8 mouse cellular contexts compared by ENCODE assay signal in genomic region chr12:28974571-28975041, GRCm38 (mm10).
DNase-seq lines count a peak whose midpoint lies in the region; ATAC-seq and TF ChIP-seq lines count a peak whose summit lies in the region.

No protein-coding gene starts in this region.

- H3K9ac ChIP-seq in liver, postnatal 0 days (replicated peaks), result no peak overlapping the region
- no peak overlapping the region for H3K9ac ChIP-seq in liver, embryonic 12.5 days

- no peak overlapping the region for H3K27ac ChIP-seq in liver, postnatal 0 days (ENCODE audit: low read depth)
- no peak overlapping the region for H3K27ac ChIP-seq in liver, embryonic 12.5 days
- no peak overlapping the region for H3K27ac ChIP-seq in small intestine, adult 2 months (ENCODE audit: insufficient read depth, low read depth, low read length)

- DNase-seq in liver, postnatal 0 days, result no peak
- peak; percentile 49 for DNase-seq in adrenal gland, postnatal 25 days
- peak; percentile 62 to 87 for DNase-seq in frontal cortex, postnatal 36 days (ENCODE audit: low spot score in 2 of 2)
- peak; percentile 72 to 95 for DNase-seq in left cerebral cortex, postnatal 25 days (ENCODE audit: low spot score in 2 of 2)
- no peak for DNase-seq in heart, postnatal 36 days
- no peak for DNase-seq in cerebellum, adult 11-12 months

- no peak overlapping the region for H3K4me2 ChIP-seq in liver, postnatal 0 days (ENCODE audit: low read depth, low read length)
- no peak overlapping the region for H3K4me2 ChIP-seq in liver, embryonic 12.5 days

- no peaks in the 10 kb centered on the region for H3K9me3 ChIP-seq in liver, postnatal 0 days (ENCODE audit: low read length)
- no peaks in the 10 kb centered on the region for H3K9me3 ChIP-seq in liver, embryonic 12.5 days (replicated peaks)

- H3K4me1 ChIP-seq in liver, postnatal 0 days (ENCODE audit: insufficient read depth), result no peaks in the 10 kb centered on the region
- no peaks in the 10 kb centered on the region for H3K4me1 ChIP-seq in liver, embryonic 12.5 days
- H3K4me1 ChIP-seq in small intestine, adult 2 months (ENCODE audit: control insufficient read depth, insufficient read depth, insufficient read length, low read length), result no peaks in the 10 kb centered on the region

- no peak for TF ChIP-seq POLR2A in small intestine, adult 2 months (IDR thresholded peaks at IDR 0.05; ENCODE audit: low read depth, low read length)

- WGBS in liver, postnatal 0 days (ENCODE audit: insufficient replicate concordance), result 73% methylated on average over 6 of the region's 6 CpGs
- WGBS in liver, embryonic 12.5 days (ENCODE audit: insufficient replicate concordance), result 66% methylated on average over 6 of the region's 6 CpGs
- WGBS in small intestine, adult 2 months, result 74% methylated on average over 6 of the region's 6 CpGs

- no peak for TF ChIP-seq EP300 in liver, postnatal 0 days (IDR thresholded peaks at IDR 0.05; ENCODE audit: low read depth)

- ATAC-seq in liver, postnatal 0 days, result no peak
- no peak for ATAC-seq in liver, embryonic 12.5 days

- H3K4me3 ChIP-seq in liver, postnatal 0 days (ENCODE audit: low read depth, low read length), result no peak overlapping the region
- H3K4me3 ChIP-seq in liver, embryonic 12.5 days, result no peak overlapping the region
- no peak overlapping the region for H3K4me3 ChIP-seq in small intestine, adult 2 months (ENCODE audit: low read depth, low read length)

- no peaks in the 10 kb centered on the region for H3K27me3 ChIP-seq in liver, postnatal 0 days (ENCODE audit: insufficient read depth, low read length)
- H3K27me3 ChIP-seq in liver, embryonic 12.5 days (replicated peaks), result no peaks in the 10 kb centered on the region
- no peaks in the 10 kb centered on the region for H3K27me3 ChIP-seq in small intestine, adult 2 months (ENCODE audit: control insufficient read depth, insufficient read depth, low read length)

- intact Hi-C loops in left cerebral cortex, postnatal 25 days (cut with DNase I), result loop anchor here (2.0 to 10.0 kb wide), 7 partner anchors 82 to 386 kb away; no protein-coding TSS in a partner anchor
- intact Hi-C loops in heart, postnatal 36 days (cut with DNase I), result loop anchor here (10.0 kb wide), 1 partner anchor 280 kb away; no protein-coding TSS in a partner anchor

- H3K36me3 ChIP-seq in liver, postnatal 0 days (replicated peaks; ENCODE audit: insufficient read depth, low read length), result no peaks in the 10 kb centered on the region
- no peaks in the 10 kb centered on the region for H3K36me3 ChIP-seq in liver, embryonic 12.5 days
- no peaks in the 10 kb centered on the region for H3K36me3 ChIP-seq in small intestine, adult 2 months (ENCODE audit: control insufficient read depth, insufficient read depth, low read length)

- peak; percentile 32 for TF ChIP-seq CTCF in liver, postnatal 0 days (IDR thresholded peaks at IDR 0.05; ENCODE audit: low read depth)
- TF ChIP-seq CTCF in small intestine, adult 2 months (IDR thresholded peaks at IDR 0.05; ENCODE audit: extremely low read depth, insufficient read length, insufficient replicate concordance, low read depth, low read length), result 0 out of 2 replicates have a peak, but pooled peaks have one; percentile 9

Comparison
In these comparisons a context has a peak if more than half of its experiments do, and no peak if none do; other contexts are left out.
1. DNase-seq: peak in adrenal gland, postnatal 25 days (single experiment), frontal cortex, postnatal 36 days (2 of 2) and left cerebral cortex, postnatal 25 days (2 of 2); none in liver, postnatal 0 days (single experiment), heart, postnatal 36 days (0 of 2) and cerebellum, adult 11-12 months (single experiment).